Mouse (Mus musculus) G1E (cell line): ENCODE data around the gene Trim33. TPM values are rescaled to one million over a fixed set of nuclear protein-coding genes. Genes with fewer than 3 reads are reported as not detected.

Experiments
- ATAC-seq: 2 replicates; pipeline ENCODE4 v1.8.0; 2016; ENCODE audit warnings: mild to moderate bottlenecking; ENCODE audit not compliant: insufficient number of reproducible peaks, poor library complexity, low FRiP score, severe bottlenecking; ENCODE audit errors: extremely low read depth
- DNase-seq: peaks from one replicate; pipeline ENCODE4 v3.0.0; 2012; ENCODE audit warnings: low spot score
- H3K27me3 ChIP-seq: 2 replicates; pipeline ENCODE4 v1.6.1; 2012; ENCODE audit warnings: mild to moderate bottlenecking, low read length, inconsistent platforms; ENCODE audit not compliant: insufficient read depth
- H3K36me3 ChIP-seq: replicated peaks from 2 replicates; pipeline ENCODE3; 2012; ENCODE audit warnings: mild to moderate bottlenecking, inconsistent platforms
- H3K4me1 ChIP-seq: 2 replicates; pipeline ENCODE4 v1.6.1; 2012; ENCODE audit warnings: low read depth, low read length, inconsistent platforms, mixed read lengths; ENCODE audit not compliant: insufficient read depth
- H3K4me3 ChIP-seq: 2 replicates; pipeline ENCODE4 v1.5.1; 2012; ENCODE audit warnings: low read depth, mild to moderate bottlenecking, inconsistent platforms, low read length, moderate library complexity, mixed read lengths
- H3K9me3 ChIP-seq: replicated peaks from 2 replicates; pipeline ENCODE4 v1.6.1; 2012; ENCODE audit warnings: inconsistent platforms
- CTCF ChIP-seq: IDR thresholded peaks from 2 replicates; pipeline ENCODE4 v1.5.1; 2012; ENCODE audit warnings: low read depth, low read length, inconsistent platforms, mixed read lengths
- GATA1 ChIP-seq: IDR thresholded peaks from 2 replicates; pipeline ENCODE4 v1.6.1; 2012; ENCODE audit warnings: borderline replicate concordance, low read length, inconsistent platforms, mixed read lengths
- GATA2 ChIP-seq: IDR thresholded peaks from 2 replicates; pipeline ENCODE4 v1.6.1; 2012; ENCODE audit warnings: low read depth, low read length, inconsistent platforms, borderline replicate concordance
- POLR2AphosphoS5 ChIP-seq: IDR thresholded peaks from 2 replicates; pipeline ENCODE4 v1.6.1; 2012; ENCODE audit warnings: low read depth, low read length, inconsistent platforms; ENCODE audit not compliant: insufficient replicate concordance
- TAL1 ChIP-seq: conservative IDR thresholded peaks from 2 replicates; pipeline ENCODE4 v1.6.1; 2012; ENCODE audit warnings: low read depth, low read length, inconsistent platforms, mixed read lengths
- polyA plus RNA-seq: library from polyadenylated mRNA; stranded (reverse); fragments of >175 nt; gene quantifications from 2 replicates; pipeline ENCODE4 v1.2.3, GENCODE M21; 2012
- total RNA-seq, 2 experiments: library from RNA; stranded (forward) in 1 of 2; stranded (reverse) in 1 of 2; fragments of 200-1000 nt in 1 of 2; fragments of >200 nt in 1 of 2; fragmentation: Nextera tagmentation in 1 of 2; gene quantifications; 2 replicates each; pipeline ENCODE4 v1.2.3; 2014 to 2017

The Trim33 gene
- total and polyA plus RNA-seq, 3 experiments: 7.7 to 188 (median 103) TPM

- H3K9me3 ChIP-seq: no peaks in the 10 kb centered on the region
- ATAC-seq: peak; percentile 98
- H3K36me3 ChIP-seq: no peaks in the 10 kb centered on the region
- H3K4me3 ChIP-seq: no peak overlapping the region; the same call in 1 of the 2 replicates
- H3K4me1 ChIP-seq: peaks cover 19% of the 10 kb centered on the region
- peak; percentile 28 for DNase-seq
- TF ChIP-seq GATA1 (no peak), TAL1 (peak; percentile 62), CTCF (no peak), POLR2AphosphoS5 (no peak)
- H3K27me3 ChIP-seq: no peaks in the 10 kb centered on the region
Measured at GRCm38 (mm10) chr3:103256089-103256819, 22.8 kb upstream of the Trim33 start.

- peaks cover 3% of the 10 kb centered on the region; the same call in 1 of the 2 replicates for H3K4me1 ChIP-seq
- no peaks in the 10 kb centered on the region for H3K36me3 ChIP-seq
- H3K9me3 ChIP-seq: peaks cover 6% of the 10 kb centered on the region
- ATAC-seq (no peak), DNase-seq (no peak)
- no peaks in the 10 kb centered on the region for H3K27me3 ChIP-seq
- TF ChIP-seq TAL1 (no peak), POLR2AphosphoS5 (no peak)
- no peak overlapping the region for H3K4me3 ChIP-seq
Measured at GRCm38 (mm10) chr3:103262802-103263417, 16.2 kb upstream of the Trim33 start.

- Histone ChIP-seq H3K36me3 (peaks cover 14% of the 10 kb centered on the region), H3K27me3 (no peaks in the 10 kb centered on the region), H3K4me1 (peaks cover 32% of the 10 kb centered on the region), H3K9me3 (no peaks in the 10 kb centered on the region), H3K4me3 (peak overlapping the region; percentile 99)
- 0 out of 2 replicates have a peak, but pooled peaks have one; percentile 19 for ATAC-seq
- no peak for DNase-seq
- TF ChIP-seq GATA1 (no peak), CTCF (no peak), GATA2 (no peak), TAL1 (no peak), POLR2AphosphoS5 (no peak)
Measured at GRCm38 (mm10) chr3:103278561-103279181, 422 bp upstream of the Trim33 start.

- no peaks in the 10 kb centered on the region for H3K27me3 ChIP-seq
- ATAC-seq (peak; percentile 36; the same call in 1 of the 2 replicates), DNase-seq (peak; percentile 68)
- H3K9me3 ChIP-seq: no peaks in the 10 kb centered on the region
- peaks cover 36% of the 10 kb centered on the region for H3K4me1 ChIP-seq
- H3K4me3 ChIP-seq: peak overlapping the region; percentile 99
- H3K36me3 ChIP-seq: peaks cover 16% of the 10 kb centered on the region
- TF ChIP-seq TAL1: no peak
- TF ChIP-seq POLR2AphosphoS5: no peak
- no peak for TF ChIP-seq GATA1
- no peak for TF ChIP-seq GATA2
- TF ChIP-seq CTCF: no peak
Measured at GRCm38 (mm10) chr3:103280241-103280761, 1.2 kb downstream of the Trim33 start.

- ATAC-seq (no peak), DNase-seq (no peak)
- Histone ChIP-seq H3K36me3 (peaks cover 20% of the 10 kb centered on the region), H3K27me3 (no peaks in the 10 kb centered on the region), H3K9me3 (no peaks in the 10 kb centered on the region), H3K4me1 (peaks cover 40% of the 10 kb centered on the region), H3K4me3 (peak overlapping the region; percentile 99)
- TF ChIP-seq TAL1 (no peak), GATA2 (no peak), POLR2AphosphoS5 (no peak), GATA1 (no peak), CTCF (no peak)
Measured at GRCm38 (mm10) chr3:103280875-103281274, 1.8 kb downstream of the Trim33 start.

GRCm38 (mm10) chr3:103288761-103289160, 9.7 kb downstream of the Trim33 start:
- no peaks in the 10 kb centered on the region for H3K27me3 ChIP-seq
- H3K36me3 ChIP-seq: peaks cover 31% of the 10 kb centered on the region
- peaks cover 6% of the 10 kb centered on the region; the same call in 1 of the 2 replicates for H3K9me3 ChIP-seq
- DNase-seq (no peak), ATAC-seq (no peak)
- TF ChIP-seq GATA2 (no peak), CTCF (no peak), POLR2AphosphoS5 (no peak), GATA1 (no peak), TAL1 (no peak)
- H3K4me3 ChIP-seq: no peak overlapping the region
- peaks cover 15% of the 10 kb centered on the region; the same call in 1 of the 2 replicates for H3K4me1 ChIP-seq
